Mouse (Mus musculus): ENCODE measurements around the gene St7.

The St7 gene

DNA sequence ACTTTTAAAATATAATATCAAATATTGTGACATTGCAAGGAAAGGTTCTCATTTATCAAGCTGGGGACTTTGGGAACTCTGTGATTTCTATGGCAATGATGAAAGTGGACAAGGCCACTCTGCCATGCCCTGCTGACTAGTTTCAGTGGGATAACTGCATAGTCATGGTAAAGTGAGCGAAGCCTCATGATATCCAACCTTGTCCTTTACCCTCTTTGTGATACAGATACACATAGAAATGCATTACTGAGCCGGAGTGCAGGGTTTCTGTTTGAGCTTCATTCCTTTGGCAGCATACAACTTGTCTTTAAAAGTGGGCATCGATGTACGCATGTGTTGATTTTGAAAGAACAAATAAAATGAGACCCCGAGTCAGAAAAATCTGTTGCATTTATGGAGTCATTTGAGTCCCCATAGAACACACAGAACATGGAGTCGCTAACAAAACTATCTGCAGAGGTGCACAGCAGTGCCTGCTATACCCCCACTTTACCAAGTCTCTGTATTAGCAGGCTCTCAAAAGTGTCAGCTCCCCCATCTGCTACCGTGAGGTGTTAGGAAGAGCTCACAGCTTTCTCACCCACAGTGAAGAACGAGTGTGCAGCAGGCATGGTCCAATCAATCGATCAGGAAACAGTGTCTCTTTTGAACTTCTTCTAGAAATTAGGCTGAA is 77.4 kb downstream of the St7 start:
- DNase-seq = no peak

- no peak for DNase-seq
These were observed 78.1 kb downstream of the St7 start for GRCm38 (mm10) chr6:17770645-17771345.

- DNase-seq = no peak
These were observed 78.7 kb downstream of the St7 start for GRCm38 (mm10) chr6:17771456-17771855.

DNA sequence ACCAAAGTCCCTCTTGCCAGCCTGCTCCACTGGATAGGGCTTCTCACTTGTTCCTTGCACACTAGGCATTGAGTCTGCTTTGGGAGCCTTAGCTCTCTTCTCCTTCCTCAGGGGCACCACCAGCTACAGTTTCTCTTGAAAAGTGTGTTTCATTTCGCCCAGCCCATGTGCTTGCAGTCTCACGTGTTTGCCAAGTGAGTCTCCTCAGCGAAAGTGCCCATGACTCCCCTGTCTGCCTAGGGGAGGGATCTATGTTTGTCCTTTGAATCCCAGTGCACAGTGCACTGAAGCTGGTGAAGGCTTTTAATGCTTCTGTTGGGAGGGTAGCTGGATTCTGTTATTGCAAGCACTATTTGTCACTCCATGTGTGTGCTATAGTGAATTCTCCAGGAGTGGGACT is 79.8 kb downstream of the St7 start:
- DNase-seq = no peak

DNA sequence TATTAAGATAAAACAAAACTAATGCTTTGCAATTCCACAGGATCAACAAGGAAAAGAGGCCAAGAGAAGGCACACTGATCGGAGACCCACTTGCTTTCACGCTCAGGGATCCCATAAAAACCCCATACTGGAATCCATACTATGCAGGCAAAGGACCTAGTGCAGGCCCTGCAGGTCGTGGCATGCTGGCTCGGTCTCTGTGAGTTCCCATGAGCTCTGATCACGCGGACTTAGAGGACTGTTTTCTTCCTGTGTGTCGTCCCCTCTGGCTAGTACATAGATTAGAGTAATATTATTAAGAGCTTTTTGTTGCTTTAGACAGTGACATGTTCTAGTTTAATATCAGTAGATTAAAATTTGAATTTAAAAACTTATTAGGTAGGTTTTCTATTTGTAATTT is 83.3 kb downstream of the St7 start:
- no peak for DNase-seq

DNA sequence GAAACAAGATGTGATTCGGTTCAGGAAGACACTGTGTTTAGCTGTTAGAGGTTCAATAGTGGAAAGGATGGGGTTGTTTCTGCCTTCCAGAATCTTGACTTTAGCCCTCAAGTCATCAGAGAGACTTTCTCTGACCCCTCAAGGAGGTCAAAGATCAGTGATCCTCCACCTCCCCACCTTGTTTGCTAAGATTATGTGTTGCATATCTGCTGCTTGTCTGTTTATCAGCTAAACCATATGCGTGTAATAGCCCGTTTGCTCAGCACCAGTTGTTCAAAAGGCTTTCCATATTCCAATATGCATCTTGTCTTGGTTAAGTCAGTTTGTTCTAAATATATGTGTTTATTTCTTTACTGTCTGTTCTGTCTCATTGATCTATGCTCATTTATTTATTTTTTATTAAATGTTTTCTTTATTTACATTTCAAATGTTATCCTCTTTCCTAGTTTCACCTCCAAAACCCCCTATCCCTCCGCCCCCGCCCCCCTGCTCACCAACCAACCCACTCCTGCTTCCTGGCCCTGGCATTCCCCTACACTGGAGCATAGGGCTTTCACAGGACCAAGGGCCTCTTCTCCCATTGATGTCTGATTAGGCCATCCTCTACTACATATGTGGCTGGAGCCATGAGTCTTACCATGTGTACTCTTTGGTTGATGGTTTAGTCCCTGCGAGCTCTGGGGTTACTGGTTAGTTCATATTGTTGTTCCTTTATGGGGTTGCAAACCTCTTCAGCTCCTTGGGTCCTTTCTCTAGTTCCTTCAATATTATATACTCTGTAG is 84.5 kb downstream of the St7 start:
- no peak for DNase-seq

GRCm38 (mm10) chr6:17778648-17779202 is 86.0 kb downstream of the St7 start:
- no peak for DNase-seq

GRCm38 (mm10) chr6:17783511-17783910 is 90.8 kb downstream of the St7 start:
- no peak for DNase-seq

GRCm38 (mm10) chr6:17784523-17784922 is 91.8 kb downstream of the St7 start:
- no peak for DNase-seq

DNA sequence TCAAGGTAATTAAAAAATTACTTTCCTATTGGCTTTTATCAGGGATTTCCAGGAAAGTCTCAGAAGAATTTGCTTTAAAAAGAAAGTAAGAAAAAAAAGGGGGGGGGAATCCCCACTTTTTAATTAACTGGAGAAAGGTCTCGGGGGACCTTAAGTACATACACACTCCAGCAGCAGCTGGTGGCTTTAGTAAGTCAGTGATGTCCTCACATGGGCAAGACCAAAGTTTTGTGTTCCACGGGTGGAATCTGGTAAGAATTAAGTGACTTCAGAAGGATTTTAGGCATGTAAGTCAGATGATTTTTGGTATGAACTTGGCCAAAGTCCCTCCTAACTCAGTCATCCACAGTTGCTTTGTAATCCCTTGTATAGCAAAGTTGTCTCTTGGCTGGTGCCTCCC is 92.5 kb downstream of the St7 start:
- no peak for DNase-seq

- DNase-seq = no peak
These were observed 95.1 kb downstream of the St7 start for GRCm38 (mm10) chr6:17787810-17788209.

DNA sequence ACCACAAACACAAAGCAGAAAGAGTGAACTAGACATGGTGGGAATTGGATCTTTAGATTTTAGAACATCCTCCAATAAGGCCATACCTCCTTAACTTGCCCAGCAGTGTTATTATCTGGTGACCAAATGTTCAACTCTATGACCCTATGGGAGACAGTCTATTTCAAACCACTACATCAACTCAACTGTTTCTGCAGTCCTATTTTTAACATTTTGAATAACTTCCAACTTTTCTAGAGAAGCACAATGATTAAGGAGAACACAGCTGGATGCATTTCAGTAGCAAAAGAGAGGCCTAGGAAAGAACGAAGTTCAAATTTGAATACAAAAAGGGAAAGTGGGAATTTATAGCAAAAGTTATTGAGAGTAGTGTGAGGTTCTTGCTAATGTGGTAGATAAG is 97.5 kb downstream of the St7 start:
- no peak for DNase-seq

DNA sequence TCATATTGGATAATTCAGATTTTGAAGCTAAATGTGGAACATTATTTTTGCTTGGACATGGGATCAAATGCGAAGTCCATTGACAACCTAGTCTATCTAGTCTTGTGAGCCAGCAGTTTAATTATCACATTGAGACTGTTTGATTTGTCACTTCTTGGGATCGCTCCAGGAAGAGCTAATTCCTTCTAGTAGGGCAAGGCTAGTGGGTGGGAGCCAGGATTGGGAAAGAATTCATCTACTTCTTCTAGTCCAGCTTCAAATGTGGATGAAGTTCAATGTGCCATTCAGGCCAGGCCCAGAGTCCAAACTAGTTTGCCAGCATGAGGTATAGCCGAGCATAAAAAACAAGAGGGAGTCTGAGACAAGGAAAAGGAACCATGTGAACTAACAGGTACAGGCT is 100.7 kb downstream of the St7 start:
- no peak for DNase-seq

GRCm38 (mm10) chr6:17797271-17797713 is 104.6 kb downstream of the St7 start:
- DNase-seq = no peak

- no peak for DNase-seq
These were observed 108.0 kb downstream of the St7 start for GRCm38 (mm10) chr6:17800694-17801093.

- DNase-seq = no peak
These were observed 111.7 kb downstream of the St7 start for GRCm38 (mm10) chr6:17804468-17804867.

DNA sequence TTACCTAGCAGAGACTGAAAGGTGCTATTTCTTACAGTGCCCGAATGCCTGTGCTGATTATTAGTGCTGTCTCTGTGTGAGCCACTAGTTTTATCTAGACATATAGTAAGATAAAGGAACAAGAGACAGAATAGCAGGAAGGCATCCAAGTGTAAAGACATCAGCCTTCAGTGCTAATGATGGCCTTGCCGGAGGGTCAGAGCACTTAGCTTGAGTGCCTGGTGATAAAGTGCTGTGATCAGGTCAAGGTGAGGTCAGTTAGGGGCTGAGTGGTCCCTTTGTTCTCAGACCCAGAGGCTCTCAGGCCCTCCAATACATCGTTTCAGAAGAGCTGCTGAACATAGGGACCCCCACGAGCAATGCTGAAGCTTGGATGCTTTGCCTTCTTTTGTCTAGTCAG is 113.8 kb downstream of the St7 start:
- DNase-seq = no peak

DNA sequence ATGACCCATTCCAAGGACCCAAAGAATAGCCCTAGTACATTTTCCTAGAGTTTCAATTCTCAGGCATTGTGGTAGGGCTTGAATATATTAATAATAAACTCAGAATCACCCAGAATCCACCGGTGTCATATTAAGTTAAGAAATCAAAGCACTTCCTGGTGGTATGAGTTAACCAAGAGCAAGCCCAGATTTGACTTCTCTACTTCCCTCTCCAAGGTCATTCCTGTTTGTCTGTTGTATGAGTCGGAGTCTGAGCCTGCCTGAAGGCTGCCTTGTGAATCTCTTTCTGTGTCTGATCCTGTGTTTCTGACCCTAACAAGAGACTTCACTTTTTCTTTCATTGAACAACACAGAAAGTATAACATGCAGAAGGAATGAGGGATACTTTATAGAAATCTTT is 118.3 kb downstream of the St7 start:
- no peak for DNase-seq

DNA sequence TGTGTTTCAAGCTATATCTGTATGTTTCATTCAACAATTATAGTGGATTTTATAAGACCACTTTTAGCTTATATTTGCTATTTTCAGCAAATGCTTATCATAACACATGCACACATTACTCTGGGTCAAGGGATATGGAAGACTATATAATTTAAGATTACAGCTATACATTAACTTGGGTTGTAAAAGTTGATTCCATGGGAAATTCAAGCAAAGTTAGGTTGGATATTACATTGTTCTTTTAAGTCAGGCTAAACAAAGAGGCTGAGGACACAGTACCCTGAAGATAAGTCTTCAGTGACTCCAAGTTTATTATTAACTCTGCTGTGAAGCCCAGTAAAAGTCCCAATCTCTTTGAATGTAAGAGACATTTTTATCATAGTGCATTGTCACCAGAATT is 118.8 kb downstream of the St7 start:
- no peak for DNase-seq

DNA sequence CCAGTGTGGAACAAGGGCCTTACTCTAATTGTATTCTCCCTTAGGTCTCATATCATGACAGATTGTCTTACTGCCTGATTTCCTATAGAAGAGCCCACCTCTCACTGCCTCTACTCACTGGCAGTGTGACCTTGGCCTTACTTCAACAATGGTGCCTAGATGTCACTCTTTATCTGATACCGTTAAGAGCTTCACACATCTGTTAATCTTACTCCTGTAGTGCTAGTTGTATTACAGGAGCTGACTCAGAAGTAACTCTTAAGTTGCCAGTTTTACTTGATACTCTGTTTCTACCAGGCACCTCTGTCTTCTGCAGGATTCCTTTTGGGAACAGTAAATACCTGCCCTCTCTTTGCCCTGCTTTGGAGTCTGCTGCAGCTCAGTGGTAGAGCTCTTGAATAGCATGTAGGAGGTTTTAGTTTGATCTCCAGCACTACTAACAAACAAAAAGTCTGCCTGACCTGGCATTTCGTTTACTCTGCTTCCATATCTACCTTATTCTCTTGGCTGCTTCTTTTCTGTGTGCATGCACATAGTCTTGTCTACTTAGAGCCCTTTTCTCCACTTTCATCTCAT is 121.4 kb downstream of the St7 start:
- no peak for DNase-seq

DNA sequence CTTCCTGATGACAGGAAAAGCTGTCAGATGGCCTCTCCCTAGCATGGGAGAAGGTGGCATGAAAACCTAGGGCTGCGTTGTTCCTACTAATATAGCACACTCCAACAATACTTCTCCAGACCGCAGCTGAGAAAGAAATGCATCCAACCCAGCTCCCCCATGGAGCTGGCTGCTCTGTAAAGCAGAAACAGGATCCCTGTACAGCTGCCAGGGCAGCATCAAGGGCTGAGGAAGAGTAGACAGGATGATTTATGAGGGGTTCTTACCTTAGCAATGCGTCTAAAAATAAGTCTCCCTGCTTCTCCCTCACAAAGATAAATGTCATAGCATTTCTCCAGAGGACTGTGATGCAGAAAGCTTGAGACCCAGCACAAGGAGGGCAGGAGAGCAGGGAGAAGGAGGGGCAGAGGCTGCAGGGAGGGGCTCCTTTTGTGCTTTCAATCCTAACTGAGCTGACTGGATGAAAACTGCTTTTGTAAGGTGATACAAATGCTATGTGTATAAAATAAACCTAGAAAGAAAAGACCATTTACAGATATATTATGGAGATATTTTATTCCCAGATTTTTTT is 124.2 kb downstream of the St7 start:
- DNase-seq = no peak

- DNase-seq = no peak
These were observed 130.9 kb downstream of the St7 start for GRCm38 (mm10) chr6:17823614-17824013.

- DNase-seq = no peak
These were observed 132.0 kb downstream of the St7 start for GRCm38 (mm10) chr6:17824735-17825134.

All from layer of hippocampus, adult 9-11 months (tissue).